Mouse (Mus musculus): ENCODE measurements at regions not wholly inside any gene's neighbourhood (a gene's known extent, or its start where the extent isn't known, plus 50 kb on each side); places are given as distances from the start of the nearest gene placed in this dataset.

GRCm38 (mm10) chr8:56231930-56232329, 62.5 kb upstream of the Hpgd start:
- TF ChIP-seq CTCF (IDR thresholded peaks at IDR 0.05; ENCODE audit: low read depth, low read length) (peak; percentile 30), POLR2A (IDR thresholded peaks at IDR 0.05; ENCODE audit: extremely low read depth, insufficient read depth, low read length) (no peak)
